Mouse (Mus musculus): ENCODE data around the gene Btbd18.

DNA sequence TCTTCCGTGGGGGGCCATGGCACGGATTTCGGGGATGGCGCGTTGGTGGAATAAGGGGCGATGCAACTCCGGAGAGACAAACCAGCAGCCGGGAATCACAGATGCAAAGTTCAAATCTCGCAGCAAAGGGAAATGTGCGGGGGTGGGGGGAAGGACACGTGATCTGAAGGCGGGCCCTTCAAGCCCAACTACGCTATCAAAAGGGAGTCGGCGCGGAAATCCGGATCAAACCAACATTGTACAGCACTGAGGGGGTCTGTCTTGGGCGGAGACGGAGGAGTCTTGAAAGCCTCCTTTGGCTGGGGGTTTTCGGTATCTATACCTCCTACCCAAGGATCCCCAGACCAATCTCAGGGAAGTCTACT is 11.7 kb downstream of the Btbd18 start, which contains the start of gene Selenoh:
- TF ChIP-seq GATA1 (IDR thresholded peaks at IDR 0.05; ENCODE audit: borderline replicate concordance, low read length) (no peak), FLI1 (IDR thresholded peaks at IDR 0.05; ENCODE audit: low read length) (no peak)

Data from megakaryocyte, embryonic 14.5 days (primary cell).